Mouse (Mus musculus): ENCODE measurements around the gene Ift122.

Gene Ift122

GRCm38 (mm10) chr6:115961743-115962142 is 108.5 kb downstream of the Ift122 start:
- no peak for DNase-seq

GRCm38 (mm10) chr6:115962439-115963085 is 109.3 kb downstream of the Ift122 start:
- no peak for DNase-seq

- peak in 1 of 2 experiments; percentile 49 for DNase-seq
Observed at GRCm38 (mm10) chr6:115963656-115964055, 110.4 kb downstream of the Ift122 start.

GRCm38 (mm10) chr6:115966227-115966966 is 113.1 kb downstream of the Ift122 start:
- DNase-seq, result no peak

- DNase-seq, result peak in 1 of 2 experiments; percentile 45
Observed at GRCm38 (mm10) chr6:115967291-115967880, 114.1 kb downstream of the Ift122 start.

- no peak for DNase-seq
Observed at GRCm38 (mm10) chr6:115968086-115968485, 114.8 kb downstream of the Ift122 start.

- DNase-seq, result no peak
Observed at GRCm38 (mm10) chr6:115968700-115969099, 115.4 kb downstream of the Ift122 start.

- no peak for DNase-seq
Observed at GRCm38 (mm10) chr6:115969103-115969502, 115.8 kb downstream of the Ift122 start.

GRCm38 (mm10) chr6:115969952-115970351 is 116.7 kb downstream of the Ift122 start:
- DNase-seq, result peak in 1 of 2 experiments; percentile 4

GRCm38 (mm10) chr6:115971273-115972060 is 118.2 kb downstream of the Ift122 start:
- peak; percentile 52 to 69 for DNase-seq

- DNase-seq, result peak in 1 of 2 experiments; percentile 10
Observed at GRCm38 (mm10) chr6:115972083-115972764, 119.0 kb downstream of the Ift122 start.

GRCm38 (mm10) chr6:115973139-115973875 is 120.0 kb downstream of the Ift122 start:
- no peak for DNase-seq

GRCm38 (mm10) chr6:115973881-115974662 is 120.8 kb downstream of the Ift122 start:
- DNase-seq, result no peak

GRCm38 (mm10) chr6:115975606-115976005 is 122.3 kb downstream of the Ift122 start:
- no peak for DNase-seq

Data from kidney, postnatal 36 days (tissue).